Mouse (Mus musculus): ENCODE results near the gene Ralgps1.
"Not testable (repeated sequence)": the region's sequence is repeated elsewhere in the genome, so short reads cannot be mapped to it uniquely, and the experiment has no call there.

Ralgps1 gene

DNA sequence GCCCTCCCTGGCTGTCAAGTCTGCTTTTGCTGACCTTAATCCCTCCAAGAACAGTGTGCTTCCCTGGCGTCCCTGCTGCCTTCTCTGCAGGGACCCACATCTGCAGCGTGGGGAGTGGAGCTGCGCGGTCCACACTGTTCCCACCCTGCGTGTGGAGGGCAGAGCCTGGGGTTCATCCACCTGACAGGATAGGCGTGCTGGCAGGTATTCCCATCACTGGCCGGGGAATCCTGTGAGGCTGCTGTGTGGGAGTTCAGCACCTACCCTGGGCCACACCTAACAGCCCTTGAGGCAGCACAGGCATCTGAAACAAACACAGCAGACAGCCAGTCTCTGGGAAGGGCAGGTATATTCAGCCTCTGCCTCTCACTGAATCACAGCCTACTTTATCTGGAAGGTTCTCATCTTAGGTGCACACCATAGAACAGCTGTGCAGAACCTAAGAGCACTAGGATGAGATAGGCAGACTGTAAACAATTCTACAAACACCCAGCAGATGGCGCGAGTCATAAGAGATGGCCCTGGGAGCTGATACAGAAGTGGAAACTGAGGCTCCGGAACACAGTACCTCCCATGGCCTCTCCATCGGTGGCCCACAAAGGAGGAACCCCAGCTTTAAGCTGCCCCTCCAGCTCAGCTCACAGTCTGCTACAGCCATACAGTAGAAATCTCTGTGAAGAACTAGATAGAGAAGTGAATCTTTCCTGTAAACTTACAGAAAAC is 152.2 kb downstream of the Ralgps1 start:
- in situ Hi-C loops (cut with MboI; ENCODE audit: low sequenced_read_pairs), result no loop called here

DNA sequence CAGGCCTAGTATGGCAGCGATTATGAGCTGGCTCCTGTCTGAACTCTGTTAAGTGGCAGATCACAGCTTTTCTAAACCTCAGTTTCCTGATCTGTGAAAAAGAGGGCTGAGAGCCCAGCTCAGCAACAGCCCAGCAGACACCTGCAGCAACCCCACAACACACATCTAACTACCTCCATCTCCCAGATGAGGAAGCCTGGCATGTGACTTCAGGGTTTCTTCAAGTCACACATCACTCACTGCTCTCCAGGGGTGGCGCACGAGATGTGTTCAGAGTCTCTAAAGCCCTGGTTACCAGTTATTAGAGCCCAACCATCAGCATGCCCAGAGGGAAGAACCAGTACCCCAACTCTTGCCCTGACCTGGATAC is 153.9 kb downstream of the Ralgps1 start:
- in situ Hi-C loops (cut with MboI; ENCODE audit: low sequenced_read_pairs), result no loop called here

DNA sequence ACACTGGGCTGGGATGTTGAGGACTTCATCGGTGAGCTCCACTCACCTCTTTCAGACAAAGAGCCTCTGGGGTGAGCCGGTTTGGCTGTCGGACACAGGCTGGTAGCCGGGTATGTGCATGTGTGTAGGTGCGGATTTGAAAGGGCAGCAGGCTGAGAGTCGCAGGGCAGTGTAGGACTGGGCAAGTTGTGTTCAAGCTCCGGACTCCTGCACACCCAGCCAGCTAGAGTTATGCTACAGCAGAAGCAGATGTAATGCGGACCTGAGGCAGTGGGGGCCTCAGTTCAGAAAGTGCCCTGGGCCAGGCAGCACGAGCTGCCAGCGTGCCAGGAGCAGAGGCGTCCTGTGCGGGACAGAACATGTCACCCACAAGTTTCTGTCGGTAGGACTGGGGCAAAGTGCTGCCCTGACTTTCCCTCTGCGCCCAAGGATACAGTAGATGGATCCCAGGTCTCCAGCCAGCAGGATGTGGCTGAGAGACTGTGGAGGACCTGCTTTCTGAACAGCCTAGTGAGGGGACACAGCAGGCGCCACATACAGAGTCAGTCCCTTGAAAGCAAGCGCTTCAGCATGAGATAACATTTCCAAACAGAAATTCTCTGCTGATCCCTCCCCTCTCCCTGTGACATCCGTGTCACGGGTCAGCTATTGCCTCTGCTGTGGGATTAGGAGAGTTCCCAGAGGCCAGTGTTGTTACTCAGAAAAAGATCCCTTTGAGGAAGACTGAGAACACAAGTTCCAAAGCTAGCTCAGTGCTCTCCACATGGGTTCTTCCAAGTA is 154.5 kb downstream of the Ralgps1 start:
- in situ Hi-C loops (cut with MboI; ENCODE audit: low sequenced_read_pairs), result no loop called here

DNA sequence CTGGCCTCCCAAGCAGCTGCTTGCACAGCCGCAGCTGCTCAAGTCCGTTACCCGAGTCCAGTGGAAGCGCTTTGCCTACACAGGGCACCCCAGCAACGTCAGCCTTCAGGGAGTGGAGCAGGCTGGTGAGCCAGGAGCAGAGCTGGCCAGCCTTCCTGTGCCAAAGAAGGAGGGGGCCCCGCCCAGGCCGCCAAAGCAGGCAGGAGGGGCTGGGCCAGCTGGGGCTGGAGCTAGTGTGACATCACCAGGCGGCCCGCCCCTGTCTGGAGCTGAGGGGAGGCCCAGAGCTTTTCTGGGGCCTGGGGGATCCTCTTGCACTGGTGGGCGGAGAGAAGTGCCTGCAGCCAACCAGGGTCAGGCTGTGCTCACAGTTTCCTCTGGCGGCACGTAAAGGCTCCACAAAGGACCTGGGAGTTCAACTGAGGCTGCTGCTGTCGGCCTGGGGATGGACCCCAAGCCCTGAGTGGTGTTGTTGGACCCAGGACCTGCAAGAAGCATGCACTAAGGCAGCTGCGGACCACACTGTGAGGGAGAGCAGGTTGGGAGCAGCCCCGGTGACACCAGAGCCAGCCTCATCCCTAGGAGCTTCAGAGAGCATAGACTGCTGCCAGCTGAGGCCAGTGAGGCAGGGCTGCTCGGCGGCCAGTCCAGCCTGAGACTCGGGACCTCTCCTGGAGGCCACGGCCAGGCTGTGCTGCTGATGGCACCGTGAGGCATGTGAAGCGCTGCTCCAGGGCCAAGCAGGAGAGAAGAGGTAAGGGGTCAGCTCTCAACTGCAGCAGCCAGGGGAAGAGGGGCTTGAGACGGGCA is 155.4 kb downstream of the Ralgps1 start, which contains the start of gene Angptl2:
Gene Angptl2, plus strand, starts transcription at position 370 of the 810 bp plus-strand sequence.
- in situ Hi-C loops (cut with MboI; ENCODE audit: low sequenced_read_pairs), result no loop called here

DNA sequence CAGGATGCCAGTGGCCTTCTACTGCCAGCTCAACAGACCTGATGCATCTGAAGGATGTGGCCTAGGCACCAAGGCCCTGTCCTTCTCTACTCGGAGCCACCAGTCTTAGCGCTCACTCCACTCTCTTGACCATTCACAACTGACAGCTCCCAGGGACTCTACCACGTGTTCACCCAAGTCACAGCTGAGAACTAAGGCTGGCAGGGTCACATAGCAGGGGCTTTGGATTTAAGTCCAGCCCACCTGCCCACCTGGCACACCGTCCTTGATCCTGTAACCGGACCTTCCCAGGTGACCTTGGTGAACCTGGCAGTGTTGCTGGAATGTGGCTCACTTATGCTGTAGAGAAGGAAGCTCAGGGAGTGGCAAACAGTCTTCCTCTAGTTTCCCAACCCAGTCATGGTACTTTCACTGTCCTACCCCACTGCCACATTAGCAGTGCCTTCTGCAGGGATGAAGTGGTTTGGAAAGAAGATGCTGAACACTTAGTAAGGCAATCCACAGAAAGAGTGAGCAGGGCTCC is 156.0 kb downstream of the Ralgps1 start:
- in situ Hi-C loops (cut with MboI; ENCODE audit: low sequenced_read_pairs), result no loop called here

DNA sequence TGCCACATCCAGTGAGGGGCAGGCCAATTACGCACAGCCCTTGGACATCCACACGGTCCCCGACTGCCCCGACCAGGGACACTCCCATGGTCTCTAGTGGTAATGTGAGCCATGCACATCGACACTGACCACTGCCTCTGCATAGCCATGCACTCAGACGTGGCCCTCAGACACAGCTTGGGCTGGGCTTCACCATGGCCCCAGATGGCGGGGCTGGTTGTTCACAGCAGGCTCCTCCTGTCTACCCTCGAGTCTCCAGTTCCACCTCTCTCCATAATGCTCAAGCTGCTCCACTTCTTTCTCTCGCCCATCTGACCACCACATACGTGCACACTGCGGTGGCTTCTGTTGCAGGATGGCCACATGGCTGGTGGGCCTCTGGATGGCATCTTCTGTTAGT is 160.0 kb downstream of the Ralgps1 start:
- in situ Hi-C loops (cut with MboI; ENCODE audit: low sequenced_read_pairs), result not testable (repeated sequence)

DNA sequence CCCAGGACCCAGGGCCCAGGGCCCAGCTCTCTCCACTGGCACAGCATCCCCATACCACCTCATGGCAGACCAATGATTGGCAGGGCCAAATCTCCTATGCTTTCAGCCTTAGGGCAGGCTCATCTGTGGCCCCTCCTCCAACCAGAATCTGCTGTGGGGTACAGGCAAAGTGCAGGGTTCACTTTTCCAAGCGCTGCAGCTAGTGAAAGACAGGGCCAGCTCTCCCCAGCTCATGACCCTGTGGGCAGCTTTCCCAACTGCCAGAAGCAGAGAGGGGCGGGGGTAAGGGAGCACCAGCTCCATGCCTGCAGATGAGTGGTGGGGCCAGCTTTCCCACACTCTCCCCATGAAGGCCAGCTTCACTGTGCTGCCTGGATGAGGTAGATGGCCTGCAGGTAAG is 160.4 kb downstream of the Ralgps1 start:
- in situ Hi-C loops (cut with MboI; ENCODE audit: low sequenced_read_pairs), result no loop called here

DNA sequence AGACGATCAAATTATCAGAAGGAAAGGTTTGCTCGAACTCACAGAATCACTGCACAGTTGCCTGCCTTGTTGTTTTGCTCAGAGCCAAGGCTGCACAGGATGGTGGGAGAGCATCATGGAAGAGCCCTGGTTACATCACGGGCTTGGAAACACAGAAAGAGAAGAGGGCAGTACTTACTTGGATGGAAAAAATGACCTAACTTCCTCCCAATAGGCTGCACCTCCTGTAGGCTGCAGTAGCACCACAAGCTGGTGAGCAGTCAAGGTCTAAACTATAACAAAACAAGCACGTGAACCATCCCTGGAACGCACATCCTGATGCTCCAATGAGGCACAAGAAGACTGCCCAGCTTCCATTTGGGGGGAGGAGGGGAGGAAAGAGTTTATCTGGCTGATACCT is 163.2 kb downstream of the Ralgps1 start:
- in situ Hi-C loops (cut with MboI; ENCODE audit: low sequenced_read_pairs), result no loop called here

DNA sequence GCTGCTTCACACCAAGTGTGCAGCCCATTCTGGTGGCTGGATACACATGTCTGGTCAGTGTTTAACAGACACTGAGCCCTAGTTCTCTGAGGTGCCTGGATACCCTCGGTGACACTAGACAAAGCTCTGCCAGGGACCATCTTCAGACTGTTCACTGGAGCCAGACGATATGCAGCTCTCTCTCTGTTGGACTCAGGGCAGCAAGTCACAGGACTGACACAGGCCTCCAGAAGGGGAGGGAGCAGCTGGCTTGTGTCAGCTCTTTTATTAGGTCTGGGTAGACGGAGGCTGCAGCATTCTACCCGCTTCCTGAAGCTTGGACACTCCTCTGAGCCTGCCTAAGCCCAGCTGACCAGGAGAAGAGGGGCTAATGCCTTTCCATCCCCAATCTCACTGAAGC is 164.2 kb downstream of the Ralgps1 start:
- in situ Hi-C loops (cut with MboI; ENCODE audit: low sequenced_read_pairs), result no loop called here

DNA sequence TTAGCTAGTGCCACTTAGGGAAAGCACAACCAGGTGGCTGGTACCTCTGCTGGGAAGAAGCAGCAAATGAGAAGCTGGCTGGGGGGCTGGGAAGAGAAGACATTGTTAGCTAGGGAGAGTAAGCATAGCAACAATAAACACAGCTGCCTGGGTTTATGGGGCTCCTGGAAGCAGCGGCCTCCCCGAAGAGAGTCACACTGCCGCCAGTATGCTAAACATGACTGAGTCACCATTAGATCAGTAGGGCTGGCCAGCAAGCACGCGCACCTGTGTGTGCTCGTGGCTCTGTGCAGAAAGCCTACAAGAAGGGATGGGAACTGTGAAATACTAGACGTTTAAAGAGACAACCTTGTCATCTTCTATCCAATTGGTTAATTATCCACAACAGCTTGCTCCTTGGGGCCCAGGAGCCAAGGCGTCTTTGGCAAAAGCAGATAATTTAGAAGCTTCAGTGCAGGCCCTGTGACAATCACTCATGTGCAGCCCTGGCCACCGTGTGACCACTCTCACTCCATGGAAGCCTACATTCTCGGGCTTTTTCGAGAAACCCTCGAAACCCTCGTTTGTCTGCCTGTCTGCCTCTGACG is 165.3 kb downstream of the Ralgps1 start:
- in situ Hi-C loops (cut with MboI; ENCODE audit: low sequenced_read_pairs), result no loop called here

DNA sequence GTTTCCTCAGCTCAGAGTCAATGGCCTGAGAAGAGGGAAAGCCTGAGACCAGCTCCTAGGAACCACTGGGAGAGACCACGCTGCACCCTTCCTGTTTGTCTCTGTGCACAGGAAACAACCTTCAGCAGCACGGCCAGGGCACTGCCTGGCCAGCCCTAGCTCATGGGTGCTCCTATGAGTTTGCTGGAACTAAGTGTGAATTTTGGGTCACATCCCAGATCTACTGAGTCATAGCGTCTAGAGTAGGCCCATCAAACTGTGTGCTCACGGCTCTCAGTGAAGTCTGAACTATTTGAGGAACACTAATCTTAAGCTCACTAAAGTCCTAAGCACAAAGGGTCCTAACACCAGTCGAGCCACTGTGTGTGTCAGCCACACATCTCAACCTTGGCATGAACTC is 166.3 kb downstream of the Ralgps1 start:
- in situ Hi-C loops (cut with MboI; ENCODE audit: low sequenced_read_pairs), result no loop called here

DNA sequence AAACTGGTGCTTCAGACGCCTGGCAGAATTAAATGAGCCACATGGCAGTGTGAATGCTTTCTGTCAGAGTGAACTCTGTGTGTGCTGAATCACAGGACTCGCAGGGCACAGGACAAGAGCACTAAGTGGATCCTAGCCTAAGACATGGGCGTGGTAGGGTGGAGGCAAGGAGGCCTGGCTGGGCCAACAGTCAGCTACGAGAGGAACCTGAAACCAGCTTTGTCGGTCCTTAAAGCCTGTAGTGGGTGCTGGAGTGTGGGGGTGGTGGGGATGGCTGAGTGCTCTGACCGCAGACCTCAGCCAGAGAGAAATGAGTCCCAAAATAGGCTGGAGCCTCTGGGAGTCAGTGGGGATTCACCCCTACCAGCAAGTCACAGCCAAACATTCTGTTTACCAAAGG is 168.0 kb downstream of the Ralgps1 start:
- in situ Hi-C loops (cut with MboI; ENCODE audit: low sequenced_read_pairs), result no loop called here

DNA sequence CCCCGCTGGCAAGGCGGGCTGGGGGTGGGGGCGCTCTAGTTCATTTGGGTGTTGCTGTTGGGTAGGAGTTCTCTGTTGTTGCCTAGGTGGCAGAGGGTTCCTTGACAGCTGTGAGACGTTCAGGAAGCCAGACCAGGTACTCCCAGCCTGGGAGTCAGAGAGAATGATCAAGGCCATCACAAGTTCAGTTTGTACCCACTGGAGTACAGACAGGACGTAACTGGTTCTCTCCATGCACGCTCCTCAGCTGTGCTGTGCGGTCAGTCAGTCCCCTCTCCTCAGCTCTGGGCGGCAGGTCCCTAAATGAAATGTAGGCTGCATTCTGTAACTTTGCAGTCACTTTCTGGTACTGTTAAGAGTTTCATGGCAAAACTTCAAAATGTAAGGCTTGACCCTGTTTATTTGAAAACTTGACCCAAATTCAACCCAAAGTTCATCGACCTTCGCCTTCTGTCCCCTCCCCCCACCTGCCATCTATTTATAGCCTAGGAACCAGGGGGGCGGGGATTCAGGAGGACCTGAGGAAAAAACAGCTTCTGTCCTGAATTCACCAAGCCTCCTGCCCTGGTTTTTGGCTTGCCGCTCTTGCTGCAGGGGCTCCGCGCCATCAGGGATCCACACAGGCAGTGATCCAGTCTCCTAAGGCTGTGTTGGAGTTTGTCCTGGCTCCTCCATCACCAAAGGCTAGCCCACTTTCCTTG is 170.8 kb downstream of the Ralgps1 start:
- in situ Hi-C loops (cut with MboI; ENCODE audit: low sequenced_read_pairs), result no loop called here

DNA sequence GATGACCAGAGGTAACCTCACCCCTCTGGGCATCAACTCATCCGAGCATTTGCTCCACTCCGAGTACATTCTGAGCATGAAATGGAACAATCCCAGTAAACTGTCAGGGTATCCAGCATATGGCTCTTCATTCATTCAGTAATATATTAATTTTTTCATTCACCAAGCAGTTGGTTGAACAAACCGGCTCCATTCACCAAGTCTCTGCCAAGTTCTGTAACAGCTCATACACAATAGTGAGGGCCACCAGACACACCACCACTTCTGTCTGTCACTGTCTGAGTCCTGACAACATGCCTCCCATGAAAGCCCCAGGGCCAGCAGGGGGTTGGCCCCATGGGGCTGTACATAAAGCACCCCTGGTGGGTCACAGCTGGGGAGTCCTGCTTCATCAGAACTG is 181.3 kb downstream of the Ralgps1 start:
- in situ Hi-C loops (cut with MboI; ENCODE audit: low sequenced_read_pairs), result no loop called here

DNA sequence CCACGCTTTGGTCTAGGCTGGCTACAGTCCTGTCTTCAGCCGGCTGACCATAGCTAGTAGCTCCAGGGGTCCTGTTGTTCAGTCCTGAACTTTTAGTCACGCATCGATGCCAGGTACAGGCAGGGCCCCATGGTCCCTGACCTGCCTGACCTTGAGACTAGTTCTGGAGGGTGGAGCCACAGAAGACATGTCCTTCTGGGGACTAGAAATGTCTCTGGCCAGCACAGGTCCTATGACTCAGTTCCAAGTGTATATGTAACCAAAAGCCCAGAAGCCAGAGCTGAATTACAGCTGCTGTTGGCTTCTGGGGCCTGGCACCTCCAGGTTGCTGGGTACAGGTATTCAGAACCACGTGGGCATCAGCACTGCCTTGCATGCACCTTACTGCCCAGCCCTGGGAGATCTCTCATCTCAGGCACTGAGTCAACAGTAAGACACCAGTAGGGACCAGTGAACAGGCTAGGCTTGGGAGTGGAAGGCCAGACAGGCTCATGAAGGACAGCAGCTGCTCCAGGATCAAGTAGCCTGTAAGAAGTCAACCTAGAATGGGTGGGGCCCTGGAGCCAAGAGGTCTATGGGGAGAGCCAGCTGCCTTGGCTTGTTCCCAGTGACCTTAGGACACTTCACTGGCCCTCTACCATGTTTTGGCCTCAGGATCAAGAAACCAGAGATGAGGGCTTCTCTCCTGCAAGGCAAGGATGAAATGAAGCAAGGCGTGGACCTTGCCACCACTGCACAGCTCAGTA is 182.2 kb downstream of the Ralgps1 start:
- in situ Hi-C loops (cut with MboI; ENCODE audit: low sequenced_read_pairs), result no loop called here

DNA sequence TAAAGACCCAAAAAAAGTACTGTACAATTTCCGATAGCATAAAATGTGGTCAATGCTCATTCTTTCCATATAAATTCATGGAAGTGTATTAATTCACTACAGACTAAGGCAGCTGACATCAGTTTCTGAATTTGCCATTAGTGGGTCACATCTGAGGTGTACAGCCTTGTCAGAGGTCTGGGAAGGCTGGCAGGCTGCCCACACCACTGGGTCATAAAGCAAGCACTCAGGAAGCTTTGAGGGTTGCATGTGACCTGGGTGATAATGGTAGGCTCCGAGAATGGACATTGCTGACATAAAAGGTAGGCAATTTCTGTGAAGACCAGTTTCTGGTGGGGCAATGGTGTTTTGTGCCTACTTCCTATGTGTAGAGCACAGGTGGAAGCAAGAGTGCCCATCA is 183.4 kb downstream of the Ralgps1 start:
- in situ Hi-C loops (cut with MboI; ENCODE audit: low sequenced_read_pairs), result no loop called here

DNA sequence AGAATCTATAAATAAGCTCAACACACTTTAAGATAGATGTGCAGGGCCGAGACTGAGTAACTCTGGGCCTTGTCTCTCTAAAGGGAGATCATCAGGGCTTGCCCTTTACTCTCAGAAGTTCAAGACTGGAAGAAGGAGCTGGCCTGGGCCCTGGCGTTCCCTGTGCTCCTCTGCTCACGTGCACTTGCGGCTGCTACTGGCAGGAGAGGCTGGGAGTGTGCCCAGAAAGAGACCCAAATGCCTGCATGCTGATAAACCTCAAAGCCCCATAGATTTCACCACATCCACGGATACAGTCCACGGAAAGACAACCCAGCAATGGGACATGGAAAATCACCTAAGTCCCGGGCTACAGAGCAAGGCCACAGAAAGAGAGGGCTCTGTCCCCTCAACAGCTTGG is 184.8 kb downstream of the Ralgps1 start:
- in situ Hi-C loops (cut with MboI; ENCODE audit: low sequenced_read_pairs), result no loop called here

DNA sequence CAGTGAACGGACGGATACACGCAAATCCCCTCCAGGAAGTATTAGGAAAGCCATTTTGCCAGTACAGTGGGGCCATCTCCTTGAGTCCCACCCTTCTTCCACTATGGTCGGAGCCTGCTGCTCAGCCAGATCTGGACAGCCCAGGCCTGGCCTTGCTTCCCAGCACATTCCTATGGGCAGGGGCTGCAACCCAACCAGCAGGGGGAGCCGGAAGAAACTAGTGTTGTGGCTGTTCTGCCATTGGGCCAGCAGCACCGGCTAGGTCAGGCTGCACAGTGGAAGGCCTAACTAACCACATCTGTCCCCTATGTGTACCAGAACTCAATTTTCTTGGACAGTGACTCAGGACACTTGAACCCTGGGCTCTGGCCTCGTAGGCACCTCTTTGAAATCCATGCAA is 186.0 kb downstream of the Ralgps1 start:
- in situ Hi-C loops (cut with MboI; ENCODE audit: low sequenced_read_pairs), result no loop called here

DNA sequence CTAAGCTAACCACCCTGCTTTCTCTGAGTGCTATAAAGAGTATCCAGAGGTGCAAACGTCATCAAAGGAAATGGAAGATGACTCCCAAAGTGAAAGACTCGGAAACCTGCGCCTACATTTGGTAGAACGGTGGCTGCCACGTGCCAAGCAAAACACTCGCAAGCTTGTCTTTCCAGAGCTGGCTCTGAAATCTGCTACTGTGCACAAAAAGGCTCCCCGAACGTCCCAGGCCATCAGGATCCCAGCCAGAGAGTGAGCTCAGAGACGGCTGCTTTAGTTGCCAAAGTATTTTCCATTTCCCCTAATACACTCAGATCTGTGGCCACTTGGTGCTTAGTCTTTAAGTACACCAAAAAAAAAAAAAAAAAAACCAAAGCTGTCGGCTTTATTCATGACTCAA is 186.6 kb downstream of the Ralgps1 start:
- in situ Hi-C loops (cut with MboI; ENCODE audit: low sequenced_read_pairs), result no loop called here

DNA sequence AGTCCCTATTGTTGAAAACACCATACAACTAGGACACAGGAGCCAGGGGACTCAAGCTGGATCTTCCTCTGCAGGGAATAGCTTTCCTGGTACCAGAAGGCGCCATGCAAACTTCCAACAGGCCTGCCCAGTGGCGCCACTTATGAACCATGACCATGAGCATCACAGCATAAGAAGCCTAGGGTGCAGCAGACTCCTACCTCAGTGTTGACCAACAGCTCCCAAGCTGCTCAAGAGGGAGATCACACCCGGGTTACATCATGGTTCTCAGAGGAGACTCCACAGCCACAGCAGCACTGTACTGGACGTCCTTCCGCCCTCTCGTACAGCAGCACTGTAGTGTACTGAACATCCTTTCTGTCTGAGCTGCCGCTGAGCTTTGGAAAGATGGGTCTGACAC is 188.0 kb downstream of the Ralgps1 start:
- in situ Hi-C loops (cut with MboI; ENCODE audit: low sequenced_read_pairs), result no loop called here
